Mouse (Mus musculus) MEL-GATA-1-ER (cell line): ENCODE results near the gene Fcrl5.
A peak's percentile ranks its signal among the peaks of the same experiment; 100 is the strongest.
"Not testable (repeated sequence)": the region's sequence is repeated elsewhere in the genome, so short reads cannot be mapped to it uniquely, and the experiment has no call there.

ENCODE experiments used
- DNase-seq: peaks from one replicate; pipeline ENCODE4 v3.0.0-alpha.2; 2012; ENCODE audit warnings: low read depth; ENCODE audit errors: extremely low read depth

The Fcrl5 gene

DNA sequence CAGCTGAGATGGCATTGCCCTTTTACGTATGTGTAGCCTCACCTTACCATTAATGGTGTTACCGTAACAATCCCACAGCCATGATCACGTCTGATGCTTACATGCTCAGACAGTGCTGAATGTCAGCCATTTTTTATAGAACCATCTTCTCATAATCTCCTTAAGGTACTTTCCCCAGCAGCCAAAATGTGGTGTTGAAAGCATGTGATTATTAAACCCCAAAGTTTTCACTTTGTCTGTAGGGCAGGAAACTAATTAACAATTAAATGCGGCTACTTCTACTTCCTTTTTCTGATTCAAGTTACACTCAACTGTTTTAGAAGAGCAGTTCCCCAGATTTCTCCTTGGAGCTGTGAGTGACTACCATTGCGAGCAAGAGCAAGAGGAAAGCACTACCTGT, at the start of gene Fcrl5:
Gene Fcrl5 (plus strand): TSS at position 295 of the 400 bp plus-strand sequence.
- DNase-seq: no peak

- no peak for DNase-seq
Observed at GRCm38 (mm10) chr3:87390935-87391334, 44.6 kb upstream of the Fcrl5 start.

GRCm38 (mm10) chr3:87398809-87399208, 36.8 kb upstream of the Fcrl5 start:
- no peak for DNase-seq

DNA sequence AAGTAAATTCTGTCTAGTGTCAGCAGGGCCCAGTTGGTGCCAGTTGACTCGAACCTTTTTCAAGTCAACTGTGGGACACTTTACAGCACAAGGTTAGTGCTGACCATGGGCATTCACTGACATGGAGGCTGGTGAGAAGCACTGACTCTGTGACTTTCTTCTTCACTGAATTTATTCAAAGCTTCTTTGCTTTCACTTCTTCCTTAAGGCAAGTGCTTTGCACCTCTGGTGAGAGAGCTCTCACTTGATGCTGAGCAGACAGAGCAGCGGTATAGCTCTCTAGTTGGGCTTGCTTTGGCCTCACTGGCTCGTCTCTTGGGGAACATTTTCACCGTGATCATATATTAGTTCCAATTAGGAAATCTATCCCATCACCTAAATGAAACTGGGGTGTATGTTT, 35.7 kb upstream of the Fcrl5 start:
- no peak for DNase-seq

DNA sequence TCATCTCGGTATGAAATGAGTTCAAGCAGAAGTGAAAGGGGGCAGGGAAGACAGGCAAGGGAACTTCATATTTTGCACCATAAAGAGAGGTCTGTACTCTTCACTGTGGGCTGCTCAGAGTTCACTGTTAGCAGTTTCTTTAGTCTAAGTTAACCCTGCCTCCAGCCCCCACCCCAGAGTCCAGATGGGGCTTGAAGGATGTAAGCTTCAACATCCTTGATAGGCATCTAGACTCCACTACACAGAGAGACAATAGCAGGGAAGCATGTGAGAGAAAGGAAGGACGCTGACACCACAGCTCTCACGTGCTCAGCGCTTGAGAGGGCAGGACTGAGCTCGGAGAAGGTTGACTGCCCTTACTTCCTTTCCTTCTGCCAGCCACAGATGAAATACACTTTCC, 34.3 kb upstream of the Fcrl5 start:
- no peak for DNase-seq

DNA sequence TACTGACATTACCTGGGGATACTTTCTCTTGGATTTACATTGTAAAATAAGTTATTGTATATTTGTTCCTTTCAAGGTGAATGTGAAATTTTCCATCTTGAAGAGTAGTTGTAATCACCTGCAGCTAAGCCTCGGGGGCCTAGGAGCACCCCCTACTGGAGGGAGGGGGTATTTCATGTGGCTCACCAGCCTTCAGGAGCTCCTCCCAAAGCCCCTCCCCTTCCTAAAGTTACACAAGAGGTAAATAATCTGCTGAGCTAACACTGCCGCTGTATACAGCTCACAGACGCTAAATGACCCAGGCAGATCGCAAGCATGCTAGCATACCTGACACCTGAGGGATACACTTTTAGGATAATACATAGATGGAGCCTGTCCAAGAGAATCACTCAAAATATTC, 27.4 kb upstream of the Fcrl5 start:
- DNase-seq: peak; percentile 61

DNA sequence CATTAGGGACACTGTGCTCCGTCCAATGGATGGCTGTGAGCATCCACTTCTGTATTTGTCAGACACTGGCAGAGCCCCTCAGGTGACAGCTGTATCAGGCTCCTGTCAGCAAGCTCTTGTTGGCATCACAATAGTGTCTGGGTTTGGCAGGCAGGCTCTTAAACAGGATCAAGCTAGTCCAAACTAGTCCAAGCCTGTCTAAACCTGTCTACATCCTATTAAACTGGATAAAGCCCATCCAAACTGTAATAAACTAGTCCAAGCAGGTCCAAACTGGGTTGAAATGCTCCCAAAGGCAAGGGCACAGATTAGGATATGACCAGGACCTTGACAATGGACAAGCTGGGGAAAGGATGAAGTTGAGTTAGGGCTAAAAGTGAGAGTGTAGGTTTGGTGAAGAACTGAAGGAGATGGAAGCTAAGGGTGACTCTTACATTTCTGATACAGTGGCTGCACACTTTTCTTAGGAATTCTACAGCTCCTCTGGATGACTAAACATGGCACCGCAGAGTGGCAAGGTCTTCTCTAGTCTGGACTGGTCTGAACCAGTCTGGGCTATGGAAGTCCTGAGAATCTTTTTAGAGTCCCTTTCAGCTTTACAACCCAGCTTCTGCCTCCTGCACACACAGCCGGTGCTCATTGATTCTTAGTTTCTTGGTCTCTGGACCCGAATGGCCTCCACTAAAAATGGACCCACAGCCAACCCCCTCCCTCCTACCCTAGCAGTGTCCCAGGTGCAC, 26.2 kb upstream of the Fcrl5 start:
- DNase-seq: no peak

- peak; percentile 35 for DNase-seq
Observed at GRCm38 (mm10) chr3:87410605-87411004, 25.0 kb upstream of the Fcrl5 start.

DNA sequence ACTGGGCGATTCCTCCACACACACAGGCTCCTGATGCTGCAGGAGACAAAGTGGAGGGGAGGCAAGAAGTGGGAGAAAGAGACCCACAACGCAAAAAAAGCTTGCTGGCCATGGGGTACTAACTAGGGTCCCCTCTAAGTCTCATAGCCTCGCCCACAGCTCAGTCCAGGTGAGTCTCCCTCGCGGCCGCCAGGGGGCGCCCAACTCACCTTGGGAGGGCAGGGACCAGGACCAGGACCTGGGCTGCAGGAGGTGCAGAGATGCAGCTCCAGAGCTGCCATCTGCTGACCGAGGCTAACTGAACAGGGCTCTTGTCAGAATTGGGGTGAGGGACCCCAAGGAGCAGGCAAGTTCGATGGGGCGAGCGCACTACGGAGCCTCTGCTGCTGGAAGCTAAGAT, 24.4 kb upstream of the Fcrl5 start:
- peak; percentile 39 for DNase-seq

- DNase-seq: no peak
Observed at GRCm38 (mm10) chr3:87420645-87421044, 14.9 kb upstream of the Fcrl5 start.

DNA sequence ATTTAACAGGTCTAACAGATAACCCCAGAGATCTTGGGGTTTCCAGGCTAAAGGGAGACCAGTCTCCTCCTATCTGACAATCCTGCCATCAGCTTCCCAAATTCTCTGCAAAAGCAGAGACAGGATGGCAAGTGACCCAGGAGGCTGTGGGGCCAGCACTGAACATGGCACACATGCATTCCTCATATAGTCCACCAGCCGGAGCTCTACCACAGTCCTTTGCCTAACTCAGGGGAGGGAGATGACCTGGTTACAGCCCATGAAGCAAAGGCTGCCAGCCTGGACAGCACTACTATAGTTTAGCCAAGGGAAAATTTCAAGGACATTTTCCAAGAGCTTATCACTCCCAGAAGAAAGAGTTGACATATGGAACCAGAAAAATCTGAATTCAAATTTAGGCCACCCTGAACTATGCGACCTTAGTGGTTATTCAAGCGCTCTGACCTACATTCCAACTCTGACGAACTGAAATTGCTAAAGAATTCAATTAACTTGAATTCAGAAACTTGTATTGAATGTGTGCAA, 13.1 kb upstream of the Fcrl5 start:
- no peak for DNase-seq

DNA sequence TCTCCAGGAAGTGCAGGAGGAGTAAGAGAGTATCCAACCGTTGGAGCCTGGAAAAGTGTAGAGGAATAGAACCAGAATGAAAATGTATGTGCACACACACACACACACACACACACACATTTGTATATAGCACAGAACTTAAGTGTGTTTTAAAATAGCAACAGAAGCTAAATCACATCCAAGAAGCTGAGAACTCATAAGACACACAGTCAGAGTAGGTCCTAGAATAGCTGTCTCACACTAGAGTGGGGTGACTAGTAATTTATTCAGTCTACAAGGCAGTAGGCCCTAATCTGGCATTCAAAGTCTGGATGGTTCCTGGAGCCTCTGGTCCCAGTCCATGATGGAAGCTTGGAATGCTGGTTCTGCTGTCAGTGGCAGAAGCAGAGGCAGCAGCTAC, 5.0 kb downstream of the Fcrl5 start:
- no peak for DNase-seq

DNA sequence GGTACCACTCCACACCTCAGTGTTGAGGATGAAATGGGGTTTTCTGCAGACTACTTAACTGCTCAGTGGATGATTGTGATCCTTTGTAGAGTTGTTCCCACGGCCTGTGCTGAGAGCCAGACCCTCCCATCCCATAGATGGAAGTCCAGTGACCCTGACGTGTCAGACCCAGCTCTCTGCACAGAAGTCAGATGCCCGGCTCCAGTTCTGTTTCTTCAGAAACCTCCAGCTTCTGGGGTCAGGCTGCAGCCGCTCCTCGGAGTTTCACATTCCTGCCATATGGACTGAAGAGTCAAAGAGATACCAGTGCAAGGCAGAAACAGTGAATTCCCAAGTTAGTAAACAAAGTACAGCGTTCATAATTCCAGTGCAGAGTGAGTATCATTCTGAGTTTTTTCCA, 8.4 kb downstream of the Fcrl5 start:
- no peak for DNase-seq

DNA sequence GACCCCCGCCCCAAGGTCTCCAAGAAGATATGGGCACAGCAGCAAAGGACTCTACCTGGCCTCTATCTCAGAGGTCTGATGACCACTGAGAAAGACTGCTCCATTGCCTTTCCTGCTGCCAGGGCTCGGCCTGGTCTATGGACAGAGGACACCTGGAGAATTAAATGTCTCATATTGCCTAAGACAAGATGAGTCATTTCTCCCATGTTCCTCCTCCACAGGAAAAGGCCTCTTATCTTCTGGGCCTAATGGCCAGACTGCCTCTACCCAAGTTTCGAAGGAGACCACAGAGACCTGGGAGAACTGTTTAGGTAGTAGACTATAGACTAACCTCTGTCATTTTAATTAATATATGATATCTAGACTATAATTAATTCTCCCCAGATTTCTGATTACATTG, 29.9 kb downstream of the Fcrl5 start:
- DNase-seq: no peak

DNA sequence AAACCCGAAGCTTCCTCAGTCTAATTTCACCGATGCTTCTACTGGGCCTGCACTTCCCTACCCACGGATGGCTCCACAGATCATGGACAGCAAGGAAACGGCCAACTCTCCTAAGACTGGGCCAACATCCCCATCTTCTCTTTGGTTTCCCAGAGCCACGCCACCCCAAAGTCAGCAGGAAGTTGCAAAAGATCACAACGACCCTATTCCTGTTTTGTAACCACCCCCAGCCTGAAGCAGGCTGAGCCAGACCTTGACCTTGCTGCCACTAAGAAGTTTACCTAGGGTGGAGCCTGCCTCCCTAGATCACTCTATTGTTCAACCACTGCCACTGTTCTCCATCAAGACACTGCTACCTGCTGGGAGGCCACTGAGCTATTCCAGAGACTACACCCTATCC, 31.4 kb downstream of the Fcrl5 start:
- no peak for DNase-seq

DNA sequence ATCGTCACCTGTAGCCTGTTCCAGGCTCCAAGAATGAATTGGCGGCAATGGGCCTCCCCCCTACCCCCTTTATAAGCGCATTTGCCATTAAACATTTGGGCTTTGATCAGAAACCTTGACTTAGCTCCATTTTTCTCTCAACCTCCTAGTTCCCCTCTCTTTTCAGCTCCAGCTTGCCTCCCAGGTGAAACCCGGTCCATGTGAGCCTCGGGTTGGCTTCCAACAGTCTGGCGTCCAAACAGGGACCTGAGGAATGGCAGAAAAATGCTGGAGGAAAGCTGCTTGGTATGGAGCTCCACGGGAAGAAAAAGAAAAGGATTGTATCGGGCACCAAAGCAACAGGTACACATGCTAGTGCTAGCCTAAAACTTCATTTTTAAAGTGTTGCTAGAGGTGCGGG, 31.8 kb downstream of the Fcrl5 start:
- DNase-seq: no peak

- not testable (repeated sequence) for DNase-seq
Observed at GRCm38 (mm10) chr3:87477948-87478347, 42.4 kb downstream of the Fcrl5 start.

- DNase-seq: not testable (repeated sequence)
Observed at GRCm38 (mm10) chr3:87478596-87478995, 43.0 kb downstream of the Fcrl5 start.

DNA sequence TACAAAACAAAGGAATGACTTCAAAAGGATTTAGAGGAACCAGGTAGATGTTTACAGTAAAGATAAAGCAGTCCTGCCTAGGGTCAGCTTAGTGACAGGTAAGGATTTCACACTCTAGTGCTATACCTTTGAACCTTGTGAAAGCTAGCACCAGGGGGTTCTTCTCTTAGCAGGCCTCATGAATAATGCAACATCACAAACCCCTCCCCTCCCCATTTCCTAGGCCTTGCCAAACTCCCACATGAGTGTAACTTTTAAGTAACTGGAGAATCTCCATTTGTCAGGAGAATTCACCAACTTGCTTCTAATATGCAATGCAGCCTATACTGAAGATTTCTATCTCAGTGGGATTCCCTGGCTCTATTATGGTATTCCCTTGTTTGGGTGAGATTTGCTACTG, 43.7 kb downstream of the Fcrl5 start:
- not testable (repeated sequence) for DNase-seq

DNA sequence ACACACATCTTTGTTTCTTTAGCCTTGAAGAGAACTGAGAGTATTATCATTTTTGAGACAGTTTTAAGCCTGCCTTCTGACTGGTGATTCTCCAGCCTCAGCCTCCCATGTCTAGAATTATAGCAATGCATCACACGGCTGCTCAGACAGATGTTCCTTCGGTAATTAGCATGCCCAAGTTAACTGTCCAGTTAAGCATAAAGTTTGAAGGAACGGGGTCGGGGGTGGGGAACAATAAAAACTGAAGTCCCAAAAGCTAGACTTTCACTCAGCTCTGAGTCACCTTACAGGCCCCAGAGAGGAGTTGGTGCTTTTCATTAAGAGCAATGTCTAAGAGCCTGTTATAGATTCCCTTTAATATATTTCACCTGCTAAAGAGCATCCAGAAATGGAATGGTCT, 51.8 kb downstream of the Fcrl5 start:
- no peak for DNase-seq

DNA sequence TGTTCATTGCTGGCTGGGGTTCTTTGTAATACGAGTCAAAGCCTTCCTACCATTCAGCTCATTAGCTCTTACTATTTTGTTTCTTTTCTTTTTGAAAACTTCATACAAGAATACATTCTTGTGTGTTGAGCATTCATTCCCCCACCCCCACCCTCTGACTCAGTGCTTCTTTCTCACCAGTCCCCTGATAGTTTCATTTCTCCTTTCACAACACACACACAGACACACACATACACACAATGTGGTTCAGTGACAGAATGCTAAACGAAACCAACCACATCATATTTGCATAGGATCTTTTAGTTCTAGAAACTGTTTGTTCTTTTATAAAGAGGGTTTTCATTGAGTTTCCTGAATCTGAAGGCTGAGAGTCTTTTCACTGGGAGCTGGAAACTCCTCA, 52.3 kb downstream of the Fcrl5 start:
- DNase-seq: no peak

GRCm38 (mm10) chr3:87498266-87498665, 62.7 kb downstream of the Fcrl5 start:
- no peak for DNase-seq

GRCm38 (mm10) chr3:87499072-87499471, 63.5 kb downstream of the Fcrl5 start:
- peak; percentile 69 for DNase-seq
